Mouse (Mus musculus): ENCODE results near the gene Actg1.

DNA sequence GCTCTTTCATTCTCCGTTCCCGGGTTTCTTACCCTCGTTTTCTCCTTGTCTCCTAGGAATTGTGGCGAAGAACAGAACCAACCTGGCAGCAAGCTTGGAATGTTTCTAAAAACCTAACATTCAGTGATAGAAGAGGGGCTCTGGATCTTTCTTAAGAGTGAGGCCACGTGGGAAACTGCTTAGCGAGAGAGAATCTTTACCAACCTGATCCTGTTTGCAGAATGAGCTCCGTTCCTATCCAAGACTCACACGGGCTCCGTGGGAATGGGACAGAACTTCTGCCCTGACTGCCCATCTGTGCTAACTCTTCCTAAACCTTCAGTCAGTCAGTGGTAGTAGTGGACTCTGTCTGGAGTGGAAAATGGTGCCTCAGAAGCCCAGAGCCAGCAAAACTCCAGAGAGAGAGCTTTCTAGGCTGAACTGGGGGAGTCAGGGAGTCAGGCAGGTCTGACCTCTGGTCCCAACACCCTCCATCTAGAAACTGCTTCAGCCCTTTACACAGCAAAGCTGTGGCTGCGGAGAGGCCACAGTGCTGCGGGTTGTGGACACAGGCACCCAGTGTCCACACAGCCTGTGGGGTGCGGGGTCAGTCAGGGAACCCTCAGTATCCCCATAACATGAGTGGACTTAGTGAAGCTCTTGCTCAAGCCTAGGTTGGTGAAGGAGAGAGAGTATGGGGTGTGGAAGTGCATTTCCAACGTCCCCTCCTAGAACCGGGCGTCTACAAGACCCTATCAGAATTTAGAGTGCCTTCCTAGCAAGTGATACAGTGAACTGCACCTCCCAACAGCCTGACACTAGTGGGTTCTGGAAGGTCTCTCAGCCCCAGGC lies 42.6 kb downstream of the Actg1 start:
- no peak for TF ChIP-seq CTCF (IDR thresholded peaks at IDR 0.05; ENCODE audit: low read depth)
- no peak for TF ChIP-seq EP300 (IDR thresholded peaks at IDR 0.05; ENCODE audit: low read depth)
